Mouse (Mus musculus) MEL (cell line): ENCODE data around the gene Chd8. TPM values are rescaled to one million over a fixed set of nuclear protein-coding genes. Genes with fewer than 3 reads are reported as not detected.

Source experiments
- DNase-seq: peaks from one replicate; pipeline ENCODE4 v3.0.0; 2011; ENCODE audit warnings: low read depth, low spot score
- H3K27ac ChIP-seq: 2 replicates; pipeline ENCODE4 v1.5.1; 2012; ENCODE audit warnings: low read depth, mild to moderate bottlenecking, control low read depth, low read length, moderate library complexity; ENCODE audit not compliant: control insufficient read depth
- H3K27me3 ChIP-seq, 2 experiments: fragments of 150-350 bp in 1 of 2; sonication (generic) in 1 of 2; 2 replicates each; pipeline ENCODE4 v1.6.1; 2012; ENCODE audit warnings: low read length in 2 of 2, mild to moderate bottlenecking in 2 of 2, improper control_type of control experiment in 1 of 2, moderate library complexity in 1 of 2; ENCODE audit not compliant: insufficient read depth in 2 of 2, control insufficient read depth in 1 of 2
- H3K36me3 ChIP-seq, 2 experiments: 2 replicates each; pipeline ENCODE4 v1.6.1; 2012 to 2014; ENCODE audit warnings: low read length in 2 of 2, improper control_type of control experiment in 1 of 2, inconsistent platforms in 1 of 2, mild to moderate bottlenecking in 1 of 2; ENCODE audit not compliant: insufficient read depth in 2 of 2, control insufficient read depth in 1 of 2
- H3K4me1 ChIP-seq, 2 experiments: fragments of 150-350 bp in 1 of 2; sonication (generic) in 1 of 2; 2 replicates each; pipeline ENCODE4 v1.6.1; 2012; ENCODE audit warnings: low read length in 2 of 2, improper control_type of control experiment in 1 of 2, mild to moderate bottlenecking in 1 of 2; ENCODE audit not compliant: insufficient read depth in 2 of 2, control insufficient read depth in 1 of 2
- H3K4me3 ChIP-seq, 2 experiments: fragments of 150-350 bp in 1 of 2; sonication (generic) in 1 of 2; 2 replicates each; pipeline ENCODE4 v1.5.1; 2012; ENCODE audit warnings: low read depth in 2 of 2, low read length in 2 of 2, mild to moderate bottlenecking in 2 of 2, moderate library complexity in 2 of 2, control low read depth in 1 of 2, improper control_type of control experiment in 1 of 2; ENCODE audit not compliant: control insufficient read depth in 1 of 2, insufficient read depth in 1 of 2
- H3K79me2 ChIP-seq: 2 replicates; pipeline ENCODE4 v1.6.1; 2012; ENCODE audit warnings: mild to moderate bottlenecking, low read length, moderate library complexity; ENCODE audit not compliant: control insufficient read depth, poor library complexity, insufficient read depth
- H3K9ac ChIP-seq: 2 replicates; pipeline ENCODE4 v1.6.1; 2012; ENCODE audit warnings: low read depth, mild to moderate bottlenecking, control low read depth, low read length, moderate library complexity; ENCODE audit not compliant: control insufficient read depth, poor library complexity, severe bottlenecking
- H3K9me3 ChIP-seq: fragments of 150-350 bp; sonication (generic); replicated peaks from 2 replicates; pipeline ENCODE4 v1.6.1; 2012; ENCODE audit warnings: mild to moderate bottlenecking, low read length, improper control_type of control experiment, moderate library complexity; ENCODE audit not compliant: insufficient read depth
- BHLHE40 ChIP-seq: IDR thresholded peaks from 2 replicates; pipeline ENCODE4 v1.6.1; 2012; ENCODE audit warnings: low read depth, mild to moderate bottlenecking, inconsistent platforms, low read length, improper control_type of control experiment, borderline replicate concordance
- CHD1 ChIP-seq: IDR thresholded peaks from 2 replicates; pipeline ENCODE4 v1.6.1; 2012; ENCODE audit warnings: low read depth, mild to moderate bottlenecking, inconsistent platforms, low read length, improper control_type of control experiment
- CHD2 ChIP-seq: IDR thresholded peaks from 2 replicates; pipeline ENCODE4 v1.6.1; 2011; ENCODE audit warnings: low read length, improper control_type of control experiment
- CTCF ChIP-seq, 3 experiments: IDR thresholded peaks in 2 of 3; conservative IDR thresholded peaks in 1 of 3; 2 replicates each; pipeline ENCODE4 v1.5.1; 2011 to 2012; ENCODE audit warnings: low read length in 3 of 3, low read depth in 2 of 3, mild to moderate bottlenecking in 2 of 3, improper control_type of control experiment in 1 of 3, inconsistent platforms in 1 of 3, mixed read lengths in 1 of 3, moderate library complexity in 1 of 3; ENCODE audit not compliant: control insufficient read depth in 1 of 3, insufficient read depth in 1 of 3, poor library complexity in 1 of 3, severe bottlenecking in 1 of 3
- E2F4 ChIP-seq: IDR thresholded peaks from 2 replicates; pipeline ENCODE4 v1.6.1; 2011; ENCODE audit warnings: low read depth, low read length, improper control_type of control experiment, borderline replicate concordance
- ELF1 ChIP-seq: IDR thresholded peaks from 2 replicates; pipeline ENCODE4 v1.6.1; 2014; ENCODE audit warnings: low read depth, mild to moderate bottlenecking, inconsistent platforms, low read length, improper control_type of control experiment, moderate library complexity
- EP300 ChIP-seq, 2 experiments: IDR thresholded peaks; 2 replicates each; pipeline ENCODE4 v1.6.1; 2011; ENCODE audit warnings: improper control_type of control experiment in 2 of 2, low read length in 2 of 2, low read depth in 1 of 2, mild to moderate bottlenecking in 1 of 2
- ETS1 ChIP-seq: IDR thresholded peaks from 2 replicates; pipeline ENCODE4 v1.6.1; 2012; ENCODE audit warnings: low read depth, mild to moderate bottlenecking, inconsistent platforms, low read length, improper control_type of control experiment, moderate library complexity
- GABPA ChIP-seq: IDR thresholded peaks from 2 replicates; pipeline ENCODE4 v1.6.1; 2012; ENCODE audit warnings: low read depth, mild to moderate bottlenecking, inconsistent platforms, low read length, improper control_type of control experiment, moderate library complexity
- GATA1 ChIP-seq: IDR thresholded peaks from 2 replicates; pipeline ENCODE4 v1.6.1; 2011; ENCODE audit warnings: low read depth, low read length, improper control_type of control experiment
- JUND ChIP-seq: IDR thresholded peaks from 2 replicates; pipeline ENCODE4 v1.6.1; 2011; ENCODE audit warnings: low read depth, mild to moderate bottlenecking, improper control_type of control experiment, low read length
- KAT2A ChIP-seq: conservative IDR thresholded peaks from 2 replicates; pipeline ENCODE4 v1.6.1; 2012; ENCODE audit warnings: low read depth, low read length, improper control_type of control experiment, inconsistent platforms
- MAFK ChIP-seq: IDR thresholded peaks from 2 replicates; pipeline ENCODE4 v1.6.1; 2011; ENCODE audit warnings: low read depth, mild to moderate bottlenecking, low read length, improper control_type of control experiment, borderline replicate concordance
- MAX ChIP-seq: IDR thresholded peaks from 2 replicates; pipeline ENCODE4 v1.6.1; 2011; ENCODE audit warnings: low read length, improper control_type of control experiment
- MAZ ChIP-seq: IDR thresholded peaks from 2 replicates; pipeline ENCODE4 v1.6.1; 2012; ENCODE audit warnings: low read depth, mild to moderate bottlenecking, inconsistent platforms, low read length, improper control_type of control experiment
- MEF2A ChIP-seq: IDR thresholded peaks from 2 replicates; pipeline ENCODE4 v1.6.1; 2014; ENCODE audit warnings: low read depth, mild to moderate bottlenecking, inconsistent platforms, low read length, improper control_type of control experiment; ENCODE audit not compliant: poor library complexity, insufficient replicate concordance, severe bottlenecking; ENCODE audit errors: extremely low read depth
- NELFE ChIP-seq: IDR thresholded peaks from 2 replicates; pipeline ENCODE4 v1.6.1; 2011; ENCODE audit warnings: low read depth, low read length, improper control_type of control experiment
- NRF1 ChIP-seq: IDR thresholded peaks from 2 replicates; pipeline ENCODE4 v1.6.1; 2014; ENCODE audit warnings: low read depth, mild to moderate bottlenecking, inconsistent platforms, low read length, improper control_type of control experiment, moderate library complexity; ENCODE audit not compliant: poor library complexity, insufficient read depth, severe bottlenecking
- POLR2A ChIP-seq, 2 experiments: IDR thresholded peaks; 2 replicates each; pipeline ENCODE4 v1.6.1; 2011 to 2012; ENCODE audit warnings: low read length in 2 of 2, mild to moderate bottlenecking in 2 of 2, control low read depth in 1 of 2, improper control_type of control experiment in 1 of 2, low read depth in 1 of 2, moderate library complexity in 1 of 2; ENCODE audit not compliant: control insufficient read depth in 1 of 2, insufficient read depth in 1 of 2, poor library complexity in 1 of 2
- POLR2AphosphoS2 ChIP-seq: IDR thresholded peaks from 2 replicates; pipeline ENCODE4 v1.6.1; 2011; ENCODE audit warnings: low read length, improper control_type of control experiment
- POLR2AphosphoS5 ChIP-seq: IDR thresholded peaks from 2 replicates; pipeline ENCODE4 v1.6.1; 2012; ENCODE audit warnings: low read depth, borderline replicate concordance, mild to moderate bottlenecking, inconsistent platforms, low read length, moderate library complexity, mixed read lengths
- RAD21 ChIP-seq: IDR thresholded peaks from 2 replicates; pipeline ENCODE4 v1.6.1; 2011; ENCODE audit warnings: mild to moderate bottlenecking, low read depth, low read length, improper control_type of control experiment
- RCOR1 ChIP-seq: IDR thresholded peaks from 2 replicates; pipeline ENCODE4 v1.6.1; 2012; ENCODE audit warnings: low read depth, mild to moderate bottlenecking, inconsistent platforms, low read length, improper control_type of control experiment
- SIN3A ChIP-seq: IDR thresholded peaks from 2 replicates; pipeline ENCODE4 v1.6.1; 2012; ENCODE audit warnings: low read length, improper control_type of control experiment, inconsistent platforms
- SMC3 ChIP-seq: IDR thresholded peaks from 2 replicates; pipeline ENCODE4 v1.6.1; 2011; ENCODE audit warnings: low read depth, low read length, improper control_type of control experiment
- TBP ChIP-seq: IDR thresholded peaks from 2 replicates; pipeline ENCODE4 v1.8.0; 2011; ENCODE audit warnings: low read depth, low read length, improper control_type of control experiment
- TCF12 ChIP-seq: IDR thresholded peaks from 2 replicates; pipeline ENCODE4 v1.6.1; 2014; ENCODE audit warnings: low read depth, mild to moderate bottlenecking, inconsistent platforms, low read length, improper control_type of control experiment, moderate library complexity
- USF1 ChIP-seq: IDR thresholded peaks from 2 replicates; pipeline ENCODE4 v1.6.1; 2014; ENCODE audit warnings: low read depth, mild to moderate bottlenecking, inconsistent platforms, low read length, improper control_type of control experiment, moderate library complexity
- USF2 ChIP-seq, 2 experiments: IDR thresholded peaks; 2 replicates each; pipeline ENCODE4 v1.6.1; 2011 to 2012; ENCODE audit warnings: improper control_type of control experiment in 2 of 2, low read length in 2 of 2, borderline replicate concordance in 1 of 2, inconsistent platforms in 1 of 2, low read depth in 1 of 2, mild to moderate bottlenecking in 1 of 2; ENCODE audit not compliant: insufficient read depth in 1 of 2
- ZC3H11A ChIP-seq: IDR thresholded peaks from 2 replicates; pipeline ENCODE4 v1.6.1; 2012; ENCODE audit warnings: low read depth, mild to moderate bottlenecking, inconsistent platforms, low read length, improper control_type of control experiment
- ZMIZ1 ChIP-seq: IDR thresholded peaks from 2 replicates; pipeline ENCODE4 v1.6.1; 2012; ENCODE audit warnings: low read depth, mild to moderate bottlenecking, inconsistent platforms, low read length, improper control_type of control experiment, moderate library complexity
- ZNF384 ChIP-seq: IDR thresholded peaks from 2 replicates; pipeline ENCODE4 v1.6.1; 2012; ENCODE audit warnings: low read depth, mild to moderate bottlenecking, inconsistent platforms, low read length, improper control_type of control experiment
- polyA plus RNA-seq, 2 experiments: library from polyadenylated mRNA; stranded (reverse) in 1 of 2; unstranded in 1 of 2; fragments of >175 nt in 1 of 2; fragments of >200 nt in 1 of 2; gene quantifications; 2 replicates each; pipeline versions ENCODE4 v1.2.1 to v1.2.4; 2012; ENCODE audit warnings: low replicate concordance in 2 of 2, low read depth in 1 of 2; ENCODE audit not compliant: insufficient read length in 2 of 2, insufficient read depth in 1 of 2, missing spikeins in 1 of 2
- total RNA-seq: library from RNA; depleted of rRNA; stranded (reverse); fragments of 300-350 nt; gene quantifications from 2 replicates; pipeline ENCODE4 v1.2.3, GENCODE M21; 2012

Gene Chd8
- total and polyA plus RNA-seq, 3 experiments = 46.5 to 85.6 (median 73.5) TPM

DNA sequence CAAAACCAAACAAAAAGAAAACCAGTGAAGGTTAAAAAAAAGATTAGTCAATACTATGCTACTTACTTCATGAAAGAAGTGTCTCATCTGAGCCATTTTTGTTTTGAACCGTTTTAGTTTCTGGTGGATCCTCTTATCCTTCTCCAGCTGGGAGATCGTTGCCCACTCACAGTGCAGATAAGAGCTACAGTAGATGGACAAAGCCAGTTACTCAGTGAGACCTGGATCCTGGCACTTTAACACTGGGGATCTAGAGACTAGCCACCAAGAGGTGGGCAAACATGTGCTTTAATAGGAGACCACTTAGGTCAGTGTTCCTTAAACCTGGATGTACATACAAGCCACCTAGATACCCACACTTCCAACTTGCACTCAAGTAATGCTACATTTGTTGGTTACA, 31.6 kb downstream of the Chd8 start:
- Histone ChIP-seq H3K79me2 (no peaks in the 10 kb centered on the region; the same call in 1 of the 2 replicates), H3K36me3 (peaks cover 0 to 33% of the 10 kb centered on the region in 2 experiments), H3K9ac (no peak overlapping the region), H3K27me3 (no peaks in the 10 kb centered on the region), H3K4me1 (no peaks in the 10 kb centered on the region), H3K4me3 (no peak overlapping the region), H3K9me3 (no peaks in the 10 kb centered on the region), H3K27ac (no peak overlapping the region)
- no peak for DNase-seq
- TF ChIP-seq USF2 (IDR thresholded peaks at IDR 0.05; ENCODE audit: borderline replicate concordance in 1 of 2, insufficient read depth in 1 of 2, low read depth in 1 of 2, low read length in 2 of 2) (no peak), NELFE (no peak), SMC3 (no peak), TCF12 (no peak), MAZ (no peak), GABPA (no peak), JUND (no peak), RCOR1 (no peak)

DNA sequence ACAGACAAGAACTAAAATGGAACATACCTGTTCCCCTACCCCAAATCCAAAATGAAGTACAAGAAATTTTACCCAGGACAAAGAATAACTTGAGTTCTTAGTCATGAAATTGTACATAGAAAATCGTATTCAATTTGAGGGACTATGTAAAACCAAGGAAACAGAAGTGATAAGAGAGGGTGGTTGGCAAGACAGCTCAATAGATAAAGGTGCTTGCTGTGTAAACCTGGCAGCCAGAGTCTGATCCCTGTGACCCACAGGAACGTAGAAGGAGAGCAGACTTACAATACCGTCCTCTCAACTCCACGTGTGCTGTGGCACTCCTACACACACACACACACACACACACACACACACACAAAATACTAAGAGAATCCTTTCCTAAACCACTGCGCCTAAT, 40.3 kb downstream of the Chd8 start:
- no peak overlapping the region for H3K4me3 ChIP-seq
- TF ChIP-seq SMC3 = no peak
- no peak for TF ChIP-seq CHD2
- TF ChIP-seq MAFK = no peak
- no peak for TF ChIP-seq POLR2AphosphoS5
- peak in 1 of 2 experiments; percentile 27; a peak in 1 of 4 replicates for TF ChIP-seq EP300 (IDR thresholded peaks at IDR 0.05; ENCODE audit: low read depth in 1 of 2, low read length in 2 of 2)
- TF ChIP-seq ZC3H11A = no peak
- TF ChIP-seq ZNF384 = no peak
- TF ChIP-seq CHD1 = no peak
- TF ChIP-seq ZMIZ1 = no peak
- TF ChIP-seq NRF1 = no peak
- no peak for TF ChIP-seq POLR2A (IDR thresholded peaks at IDR 0.05; ENCODE audit: control insufficient read depth in 1 of 2, insufficient read depth in 1 of 2, low read depth in 1 of 2, low read length in 2 of 2, poor library complexity in 1 of 2)
- TF ChIP-seq KAT2A = no peak
- peak; percentile 90 for TF ChIP-seq TBP
- no peak for TF ChIP-seq MAX
- TF ChIP-seq TCF12 = no peak
- no peak for TF ChIP-seq E2F4
- TF ChIP-seq RAD21 = no peak
- TF ChIP-seq ELF1 = no peak
- no peak for TF ChIP-seq USF2 (IDR thresholded peaks at IDR 0.05; ENCODE audit: borderline replicate concordance in 1 of 2, insufficient read depth in 1 of 2, low read depth in 1 of 2, low read length in 2 of 2)
- peak; percentile 49; the same call in 1 of the 2 replicates for TF ChIP-seq GATA1
- TF ChIP-seq SIN3A = peak; percentile 26; the same call in 1 of the 2 replicates
- no peak for TF ChIP-seq POLR2AphosphoS2
- no peak for TF ChIP-seq BHLHE40
- TF ChIP-seq CTCF (IDR thresholded peaks at IDR 0.05 in 2 of 3, conservative IDR thresholded peaks at IDR 0.05 in 1 of 3; ENCODE audit: control insufficient read depth in 1 of 3, insufficient read depth in 1 of 3, low read depth in 2 of 3, low read length in 3 of 3, poor library complexity in 1 of 3, severe bottlenecking in 1 of 3) = no peak
- 0 out of 2 replicates have a peak, but pooled peaks have one; percentile 12 for TF ChIP-seq ETS1
- TF ChIP-seq MEF2A = no peak
- no peak for TF ChIP-seq RCOR1
- TF ChIP-seq USF1 = no peak

More for the DNA sequence above, 40.3 kb downstream of the Chd8 start:
- Histone ChIP-seq H3K27me3 (no peaks in the 10 kb centered on the region), H3K9me3 (no peaks in the 10 kb centered on the region), H3K79me2 (no peaks in the 10 kb centered on the region), H3K9ac (no peak overlapping the region), H3K36me3 (peaks cover 3 to 67% of the 10 kb centered on the region in 2 experiments), H3K4me1 (peaks cover 3 to 8% of the 10 kb centered on the region in 2 experiments; a peak in 2 of 4 replicates), H3K27ac (no peak overlapping the region)
- peak; percentile 28 for DNase-seq
